Mouse (Mus musculus) embryonic fibroblast, embryonic 13.5 days (primary cell): ENCODE results near the gene Col27a1. TPM values are rescaled to one million over a fixed set of nuclear protein-coding genes. Genes with fewer than 3 reads are reported as not detected.

Source experiments
- H3K27ac ChIP-seq: 2 replicates; pipeline ENCODE4 v1.5.1; 2012; ENCODE audit warnings: low read length, control low read depth, inconsistent platforms; ENCODE audit not compliant: insufficient read depth
- H3K4me1 ChIP-seq: 2 replicates; pipeline ENCODE4 v1.6.1; 2011; ENCODE audit warnings: low read length; ENCODE audit not compliant: control insufficient read depth, insufficient read depth
- H3K4me3 ChIP-seq: 2 replicates; pipeline ENCODE4 v1.5.1; 2011; ENCODE audit warnings: mild to moderate bottlenecking, control low read depth, low read length; ENCODE audit not compliant: insufficient read depth
- CTCF ChIP-seq: IDR thresholded peaks from 2 replicates; pipeline ENCODE4 v1.5.1; 2011; ENCODE audit warnings: mild to moderate bottlenecking, control low read depth, low read length, moderate library complexity, borderline replicate concordance; ENCODE audit not compliant: insufficient read depth
- POLR2A ChIP-seq: IDR thresholded peaks from 2 replicates; pipeline ENCODE4 v1.6.1; 2011; ENCODE audit warnings: low read depth, mild to moderate bottlenecking, control low read depth, low read length, moderate library complexity
- polyA plus RNA-seq: library from polyadenylated mRNA; stranded (reverse); fragments of >200 nt; gene quantifications from 2 replicates; pipeline ENCODE4 v1.2.4, GENCODE M21; 2011; ENCODE audit warnings: low read depth; ENCODE audit not compliant: missing spikeins, insufficient read length

The Col27a1 gene
- polyA plus RNA-seq, 1 experiment, result 18.2 TPM

GRCm38 (mm10) chr4:63382676-63383369 is 169.0 kb downstream of the Col27a1 start:
- Histone ChIP-seq H3K4me3 (no peak overlapping the region), H3K27ac (no peak overlapping the region), H3K4me1 (no peaks in the 10 kb centered on the region)
- TF ChIP-seq CTCF (no peak), POLR2A (no peak)

DNA sequence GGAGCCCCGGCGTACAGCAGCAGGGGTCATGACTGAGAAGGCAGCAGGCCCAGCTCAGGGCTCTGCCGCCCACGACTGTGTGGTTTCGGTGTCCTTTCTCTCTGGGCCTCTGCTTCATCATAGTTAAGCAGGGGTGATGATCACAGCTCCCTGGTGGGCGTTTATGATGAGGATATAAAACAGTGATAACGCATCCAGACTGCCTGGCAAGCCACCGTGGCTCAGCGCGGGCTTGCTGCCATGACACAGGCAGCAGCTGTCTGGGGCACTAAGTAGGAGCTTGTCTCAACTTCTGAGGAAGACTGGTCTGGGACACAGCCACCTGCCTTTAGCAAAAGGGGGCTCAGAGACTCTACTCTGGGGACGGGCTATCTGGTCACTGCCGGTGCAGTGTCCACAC is 169.7 kb downstream of the Col27a1 start:
- Histone ChIP-seq H3K4me1 (no peaks in the 10 kb centered on the region), H3K27ac (no peak overlapping the region)
- TF ChIP-seq POLR2A (no peak), CTCF (no peak)

GRCm38 (mm10) chr4:63384262-63384661 is 170.5 kb downstream of the Col27a1 start:
- no peaks in the 10 kb centered on the region for H3K4me1 ChIP-seq
- no peak for TF ChIP-seq CTCF
- no peak for TF ChIP-seq POLR2A
- H3K27ac ChIP-seq, result no peak overlapping the region
- H3K4me3 ChIP-seq, result no peak overlapping the region

More for the DNA sequence above, 169.7 kb downstream of the Col27a1 start:
- no peak overlapping the region for H3K4me3 ChIP-seq

Other genes with a start within 250 kb of the Col27a1 start
- gene Zfp618, start 248.4 kb upstream of the Col27a1 start, polyA plus RNA-seq, result 12.3 and 16.0 TPM in 2 replicates
- not detected in 2 replicates for gene Ambp, start 59.2 kb upstream of the Col27a1 start, polyA plus RNA-seq
- gene Kif12, start 41.9 kb upstream of the Col27a1 start, polyA plus RNA-seq, result not detected in 2 replicates
- not detected in 2 replicates for gene Orm1, start 130.6 kb downstream of the Col27a1 start, polyA plus RNA-seq
- not detected in 2 replicates for gene Orm3, start 142.2 kb downstream of the Col27a1 start, polyA plus RNA-seq
- not detected in 2 replicates for gene Orm2, start 148.4 kb downstream of the Col27a1 start, polyA plus RNA-seq
- gene Akna, start 189.3 kb downstream of the Col27a1 start, polyA plus RNA-seq, result 4.0 and 6.7 TPM in 2 replicates